Mouse (Mus musculus) forelimb bud, embryonic 11.5 days (tissue): ENCODE results near the gene Rtl10.
"Not testable (repeated sequence)": the region's sequence is repeated elsewhere in the genome, so short reads cannot be mapped to it uniquely, and the experiment has no call there.

ENCODE experiments used
- DNase-seq: peaks from one replicate; pipeline ENCODE4 v3.0.0-alpha.2; 2012; ENCODE audit warnings: low read depth, low spot score

Gene Rtl10

GRCm38 (mm10) chr16:18482431-18482830, 16.3 kb upstream of the Rtl10 start:
- no peak for DNase-seq

- no peak for DNase-seq
Measured at GRCm38 (mm10) chr16:18483839-18484238, 14.9 kb upstream of the Rtl10 start.

GRCm38 (mm10) chr16:18484386-18484785, 14.3 kb upstream of the Rtl10 start:
- no peak for DNase-seq

- DNase-seq: no peak
Measured at GRCm38 (mm10) chr16:18484794-18485435, 13.8 kb upstream of the Rtl10 start.

GRCm38 (mm10) chr16:18486126-18486525, 12.6 kb upstream of the Rtl10 start:
- no peak for DNase-seq

GRCm38 (mm10) chr16:18490281-18490680, 8.4 kb upstream of the Rtl10 start:
- DNase-seq: no peak

GRCm38 (mm10) chr16:18490894-18491293, 7.8 kb upstream of the Rtl10 start:
- DNase-seq: no peak

GRCm38 (mm10) chr16:18497865-18498515, 711 bp upstream of the Rtl10 start:
- no peak for DNase-seq

- no peak for DNase-seq
Measured at GRCm38 (mm10) chr16:18498996-18499395, 295 bp downstream of the Rtl10 start.

- no peak for DNase-seq
Measured at GRCm38 (mm10) chr16:18501531-18501930, 2.8 kb downstream of the Rtl10 start.

- DNase-seq: no peak
Measured at GRCm38 (mm10) chr16:18503566-18504342, 5.1 kb downstream of the Rtl10 start.

GRCm38 (mm10) chr16:18506524-18507199, 8.0 kb downstream of the Rtl10 start:
- no peak for DNase-seq

- no peak for DNase-seq
Measured at GRCm38 (mm10) chr16:18507200-18507549, 8.5 kb downstream of the Rtl10 start.

- DNase-seq: no peak
Measured at GRCm38 (mm10) chr16:18511741-18512140, 13.0 kb downstream of the Rtl10 start.

GRCm38 (mm10) chr16:18513508-18513907, 14.8 kb downstream of the Rtl10 start:
- no peak for DNase-seq

- no peak for DNase-seq
Measured at GRCm38 (mm10) chr16:18518091-18518490, 19.4 kb downstream of the Rtl10 start.

GRCm38 (mm10) chr16:18523563-18524245, 25.0 kb downstream of the Rtl10 start:
- no peak for DNase-seq

- no peak for DNase-seq
Measured at GRCm38 (mm10) chr16:18528656-18529055, 30.0 kb downstream of the Rtl10 start.

- DNase-seq: not testable (repeated sequence)
Measured at GRCm38 (mm10) chr16:18533061-18533460, 34.4 kb downstream of the Rtl10 start.

GRCm38 (mm10) chr16:18537407-18537990, 38.8 kb downstream of the Rtl10 start:
- DNase-seq: no peak

GRCm38 (mm10) chr16:18539281-18539680, 40.6 kb downstream of the Rtl10 start:
- DNase-seq: no peak
